ENCODE assay signal across 8 mouse cellular contexts in genomic region chr4:156185950-156186850, GRCm38 (mm10). TPM values are rescaled to one million over a fixed set of nuclear protein-coding genes. Genes with fewer than 3 reads are reported as not detected.
DNase-seq lines count a peak whose midpoint lies in the region; ATAC-seq lines count a peak whose summit lies in the region.

No protein-coding gene starts in this region.

- H3K4me1 ChIP-seq in kidney, embryonic 14.5 days (ENCODE audit: control insufficient read depth, insufficient read depth, low read length): peaks cover 52% of the 10 kb centered on the region
- peaks cover 57% of the 10 kb centered on the region for H3K4me1 ChIP-seq in limb, embryonic 12.5 days (replicated peaks)
- peaks cover 51% of the 10 kb centered on the region for H3K4me1 ChIP-seq in neural tube, embryonic 11.5 days (ENCODE audit: control insufficient read depth, insufficient read depth, low read length)

- H3K36me3 ChIP-seq in kidney, embryonic 14.5 days (ENCODE audit: control insufficient read depth, insufficient read depth, low read length): peaks cover 42% of the 10 kb centered on the region
- peaks cover 82% of the 10 kb centered on the region for H3K36me3 ChIP-seq in limb, embryonic 12.5 days
- peaks cover 2% of the 10 kb centered on the region; the same call in 1 of the 2 replicates for H3K36me3 ChIP-seq in neural tube, embryonic 11.5 days (ENCODE audit: control insufficient read depth, insufficient read depth, low read length)

- H3K27ac ChIP-seq in kidney, embryonic 14.5 days (ENCODE audit: low read depth, low read length): peak overlapping the region; percentile 32; the same call in 1 of the 2 replicates
- H3K27ac ChIP-seq in limb, embryonic 12.5 days: peak overlapping the region; percentile 50; the same call in 1 of the 2 replicates
- H3K27ac ChIP-seq in neural tube, embryonic 11.5 days (ENCODE audit: low read depth, low read length): peak overlapping the region; percentile 82

- peak; percentile 44; the same call in 1 of the 2 replicates for ATAC-seq in kidney, embryonic 14.5 days (ENCODE audit: low FRiP score, low TSS enrichment)
- ATAC-seq in limb, embryonic 12.5 days (ENCODE audit: insufficient number of reproducible peaks, insufficient read depth, low FRiP score, low TSS enrichment, low read depth): no peak
- ATAC-seq in neural tube, embryonic 11.5 days (ENCODE audit: insufficient read depth, low FRiP score, low TSS enrichment): peak; percentile 32
- no peak for ATAC-seq in activated CD4-positive, CD25-positive, alpha-beta regulatory T cell, adult 4 months

- H3K4me3 ChIP-seq in kidney, embryonic 14.5 days (ENCODE audit: low read length): peak overlapping the region; percentile 23; the same call in 1 of the 2 replicates
- H3K4me3 ChIP-seq in limb, embryonic 12.5 days (replicated peaks): peak overlapping the region; percentile 32
- peak overlapping the region; percentile 30 for H3K4me3 ChIP-seq in neural tube, embryonic 11.5 days (ENCODE audit: low read depth, low read length)

- DNase-seq in kidney, postnatal 10 days: no peak
- peak; percentile 72 for DNase-seq in embryo, embryonic 9.5 days (ENCODE audit: extremely low spot score)
- peak; percentile 66 to 76 for DNase-seq in frontal cortex, postnatal 36 days (ENCODE audit: low spot score in 2 of 2)
- peak; percentile 71 for DNase-seq in neural tube, embryonic 11.5 days (ENCODE audit: low spot score)
- no peak for DNase-seq in gastrocnemius, postnatal 36 days

- H3K27me3 ChIP-seq in kidney, embryonic 14.5 days (ENCODE audit: control insufficient read depth, insufficient read depth, low read length): no peaks in the 10 kb centered on the region
- no peaks in the 10 kb centered on the region for H3K27me3 ChIP-seq in limb, embryonic 12.5 days
- H3K27me3 ChIP-seq in neural tube, embryonic 11.5 days (ENCODE audit: control insufficient read depth, insufficient read depth, low read length): no peaks in the 10 kb centered on the region

- H3K9me3 ChIP-seq in kidney, embryonic 14.5 days (ENCODE audit: control insufficient read depth, low read length): no peaks in the 10 kb centered on the region
- no peaks in the 10 kb centered on the region for H3K9me3 ChIP-seq in limb, embryonic 12.5 days
- H3K9me3 ChIP-seq in neural tube, embryonic 11.5 days (ENCODE audit: control insufficient read depth, low read length): no peaks in the 10 kb centered on the region

- H3K4me2 ChIP-seq in kidney, embryonic 14.5 days (replicated peaks; ENCODE audit: low read depth, low read length): peak overlapping the region; percentile 32
- H3K4me2 ChIP-seq in limb, embryonic 12.5 days: peak overlapping the region; percentile 55
- H3K4me2 ChIP-seq in neural tube, embryonic 11.5 days (ENCODE audit: low read depth): peak overlapping the region; percentile 52

- intact Hi-C loops in gastrocnemius, postnatal 36 days (cut with DNase I): no loop called here

- WGBS in kidney, embryonic 14.5 days: 10% methylated on average over 31 of the region's 31 CpGs
- 13% methylated on average over 31 of the region's 31 CpGs for WGBS in limb, embryonic 12.5 days
- 6% methylated on average over 31 of the region's 31 CpGs for WGBS in neural tube, embryonic 11.5 days

- peak overlapping the region; percentile 54 for H3K9ac ChIP-seq in kidney, embryonic 14.5 days (ENCODE audit: low read depth, low read length)
- peak overlapping the region; percentile 60 for H3K9ac ChIP-seq in limb, embryonic 12.5 days (replicated peaks)
- peak overlapping the region; percentile 78 for H3K9ac ChIP-seq in neural tube, embryonic 11.5 days (ENCODE audit: low read length)

RNA-seq across cellular contexts. Expression of gene Agrn, which starts 11.1 kb away (rescaled TPM):
- 61.6 and 83.9 TPM in 2 replicates for polyA plus RNA-seq in kidney, embryonic 14.5 days (2014; fragmentation: Nextera tagmentation; extraction: Ambion mirVana)
- 78.4 and 84.1 TPM in 2 replicates for polyA plus RNA-seq in limb, embryonic 12.5 days (2016; fragmentation: Nextera tagmentation; extraction: Ambion mirVana)
- 85.9 and 91.9 TPM in 2 replicates for polyA plus RNA-seq in neural tube, embryonic 11.5 days (2014; fragmentation: Nextera tagmentation; extraction: Ambion mirVana)
- total RNA-seq in gastrocnemius, postnatal 36 days (2021): 1 to 10 TPM; 7.0 to 8.6 TPM
- polyA plus RNA-seq in activated CD4-positive, CD25-positive, alpha-beta regulatory T cell, adult 4 months (2017; shearing (Covaris generic)): 1 to 10 TPM; 2.6 to 2.8 TPM

RNA-seq across cellular contexts. Expression of gene Isg15, which starts 14.4 kb away (rescaled TPM):
- polyA plus RNA-seq in kidney, embryonic 14.5 days (2014; fragmentation: Nextera tagmentation; extraction: Ambion mirVana): 0.36 TPM in 1 of 2 replicates, not detected in the other
- 0.40 and 0.95 TPM in 2 replicates for polyA plus RNA-seq in limb, embryonic 12.5 days (2016; fragmentation: Nextera tagmentation; extraction: Ambion mirVana)
- not detected in 2 replicates for polyA plus RNA-seq in neural tube, embryonic 11.5 days (2014; fragmentation: Nextera tagmentation; extraction: Ambion mirVana)
- 1 to 10 TPM in 1 of 2 experiments, under 1 TPM in 1; 0.97 to 1.1 TPM for total RNA-seq in gastrocnemius, postnatal 36 days (2021)
- polyA plus RNA-seq in activated CD4-positive, CD25-positive, alpha-beta regulatory T cell, adult 4 months (2017; shearing (Covaris generic)): 10 to 100 TPM; 29.5 to 84.6 TPM

RNA-seq across cellular contexts. Expression of gene AW011738, which starts 16.9 kb away (rescaled TPM):
- 1.0 and 1.6 TPM in 2 replicates for polyA plus RNA-seq in kidney, embryonic 14.5 days (2014; fragmentation: Nextera tagmentation; extraction: Ambion mirVana)
- polyA plus RNA-seq in limb, embryonic 12.5 days (2016; fragmentation: Nextera tagmentation; extraction: Ambion mirVana): 1.8 TPM in 2 replicates
- 1.5 and 1.8 TPM in 2 replicates for polyA plus RNA-seq in neural tube, embryonic 11.5 days (2014; fragmentation: Nextera tagmentation; extraction: Ambion mirVana)
- total RNA-seq in gastrocnemius, postnatal 36 days (2021): 1 to 10 TPM; 2.8 to 4.4 TPM
- 1 to 10 TPM; 2.6 to 7.4 TPM for polyA plus RNA-seq in activated CD4-positive, CD25-positive, alpha-beta regulatory T cell, adult 4 months (2017; shearing (Covaris generic))

RNA-seq across cellular contexts. Expression of gene Perm1, which starts 29.5 kb away (rescaled TPM):
- polyA plus RNA-seq in kidney, embryonic 14.5 days (2014; fragmentation: Nextera tagmentation; extraction: Ambion mirVana): 0.67 and 0.92 TPM in 2 replicates
- 0.45 and 0.66 TPM in 2 replicates for polyA plus RNA-seq in limb, embryonic 12.5 days (2016; fragmentation: Nextera tagmentation; extraction: Ambion mirVana)
- 0.57 and 0.85 TPM in 2 replicates for polyA plus RNA-seq in neural tube, embryonic 11.5 days (2014; fragmentation: Nextera tagmentation; extraction: Ambion mirVana)
- total RNA-seq in gastrocnemius, postnatal 36 days (2021): 100 to 1,000 TPM; 144 to 172 TPM
- 1 to 10 TPM in 1 of 2 experiments, under 1 TPM in 1; 0.30 to 1.3 TPM for polyA plus RNA-seq in activated CD4-positive, CD25-positive, alpha-beta regulatory T cell, adult 4 months (2017; shearing (Covaris generic))

RNA-seq across cellular contexts. Expression of gene Plekhn1, which starts 48.5 kb away (rescaled TPM):
- 17.4 and 20.3 TPM in 2 replicates for polyA plus RNA-seq in kidney, embryonic 14.5 days (2014; fragmentation: Nextera tagmentation; extraction: Ambion mirVana)
- 29.2 and 32.8 TPM in 2 replicates for polyA plus RNA-seq in limb, embryonic 12.5 days (2016; fragmentation: Nextera tagmentation; extraction: Ambion mirVana)
- 20.4 and 21.6 TPM in 2 replicates for polyA plus RNA-seq in neural tube, embryonic 11.5 days (2014; fragmentation: Nextera tagmentation; extraction: Ambion mirVana)
- total RNA-seq in gastrocnemius, postnatal 36 days (2021): 1 to 10 TPM; 5.0 to 5.9 TPM
- polyA plus RNA-seq in activated CD4-positive, CD25-positive, alpha-beta regulatory T cell, adult 4 months (2017; shearing (Covaris generic)): 1 to 10 TPM; 5.8 to 6.1 TPM

Comparison
In these comparisons a context has a peak if more than half of its experiments do, and no peak if none do; other contexts are left out.
1. ATAC-seq: peak in kidney, embryonic 14.5 days (single experiment) and neural tube, embryonic 11.5 days (single experiment); none in limb, embryonic 12.5 days (single experiment) and activated CD4-positive, CD25-positive, alpha-beta regulatory T cell, adult 4 months (single experiment).
2. H3K27ac ChIP-seq: peak in every context shown above with its lines; median percentile 82 in neural tube, embryonic 11.5 days; 50 in limb, embryonic 12.5 days; 32 in kidney, embryonic 14.5 days.
3. DNase-seq: peak in embryo, embryonic 9.5 days (single experiment), frontal cortex, postnatal 36 days (2 of 2) and neural tube, embryonic 11.5 days (single experiment); none in kidney, postnatal 10 days (single experiment) and gastrocnemius, postnatal 36 days (0 of 2).
4. RNA of gene Agrn, which starts 11.1 kb away (polyA plus RNA-seq): 85.9 to 91.9 TPM in neural tube, embryonic 11.5 days, 61.6 to 83.9 TPM in kidney, embryonic 14.5 days and 78.4 to 84.1 TPM in limb, embryonic 12.5 days; 2.6 to 2.8 TPM in activated CD4-positive, CD25-positive, alpha-beta regulatory T cell, adult 4 months; every median in the first group is over 10 times any median in the second.
5. RNA of gene Isg15, which starts 14.4 kb away (polyA plus RNA-seq): 29.5 to 84.6 TPM in activated CD4-positive, CD25-positive, alpha-beta regulatory T cell, adult 4 months; 0.40 to 0.95 TPM in limb, embryonic 12.5 days, not detected in neural tube, embryonic 11.5 days and 0.36 TPM in kidney, embryonic 14.5 days; every median in the first group is over 10 times any median in the second.
6. Peak in every context shown above with its lines, with median percentiles within 50 percentile points of each other: H3K4me2 ChIP-seq, H3K4me3 ChIP-seq and H3K9ac ChIP-seq.